Mouse (Mus musculus) lung, postnatal 36 days (tissue): Measurements from ENCODE around the gene Mfsd6.
"Not testable (repeated sequence)": the region's sequence is repeated elsewhere in the genome, so short reads cannot be mapped to it uniquely, and the experiment has no call there.

Experiments used
- DNase-seq: peaks from one replicate; pipeline ENCODE4 v3.0.0; 2022; ENCODE audit warnings: mixed read lengths

Mfsd6 gene

GRCm38 (mm10) chr1:52707030-52707429 is 20.2 kb downstream of the Mfsd6 start:
- DNase-seq: no peak

- DNase-seq: no peak
These were observed 24.3 kb downstream of the Mfsd6 start for GRCm38 (mm10) chr1:52702738-52703491.

DNA sequence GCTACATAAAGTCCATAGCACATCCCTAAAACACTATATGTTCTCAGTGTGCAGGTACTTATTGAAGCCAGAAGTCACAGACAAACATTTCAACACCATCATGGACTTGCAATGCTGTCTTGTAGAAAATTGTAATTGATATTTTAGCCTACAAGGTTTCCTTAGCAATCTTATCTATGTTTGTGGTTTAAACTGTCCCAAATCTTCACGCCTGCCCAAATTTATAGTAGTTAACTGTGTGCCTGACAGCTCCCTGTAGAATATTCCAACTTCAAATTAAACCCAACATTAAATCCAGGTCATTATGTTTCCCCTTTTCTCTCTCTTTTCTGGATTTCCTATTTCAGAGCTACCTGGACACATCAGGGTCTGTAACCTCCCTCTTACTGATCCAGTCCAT is 25.3 kb downstream of the Mfsd6 start:
- DNase-seq: no peak

GRCm38 (mm10) chr1:52694456-52694855 is 32.8 kb downstream of the Mfsd6 start:
- DNase-seq: not testable (repeated sequence)

GRCm38 (mm10) chr1:52687636-52688035 is 39.6 kb downstream of the Mfsd6 start:
- peak; percentile 20 for DNase-seq

GRCm38 (mm10) chr1:52683550-52683949 is 43.7 kb downstream of the Mfsd6 start:
- peak; percentile 50 for DNase-seq

DNA sequence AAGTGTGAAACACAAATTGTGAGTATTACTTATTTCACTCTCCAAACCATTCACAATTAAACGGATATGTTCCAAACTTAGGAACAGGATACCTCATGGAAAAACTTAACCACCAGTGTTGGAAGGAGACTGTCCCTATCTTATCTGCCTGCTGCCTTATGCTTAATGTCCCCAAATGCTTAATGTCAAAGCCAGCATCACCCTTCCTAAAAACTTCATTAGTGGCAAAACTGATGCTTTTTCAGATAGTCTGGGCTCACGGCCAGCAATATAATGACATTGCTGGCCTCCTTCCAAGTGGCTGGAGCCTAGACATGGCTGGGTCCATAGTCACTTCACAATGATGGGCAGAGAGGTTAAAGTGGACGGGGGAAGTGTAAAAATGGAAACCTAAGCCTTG is 50.6 kb downstream of the Mfsd6 start:
- DNase-seq: peak; percentile 69

- peak; percentile 53 for DNase-seq
These were observed 51.4 kb downstream of the Mfsd6 start for GRCm38 (mm10) chr1:52675561-52676551.

DNA sequence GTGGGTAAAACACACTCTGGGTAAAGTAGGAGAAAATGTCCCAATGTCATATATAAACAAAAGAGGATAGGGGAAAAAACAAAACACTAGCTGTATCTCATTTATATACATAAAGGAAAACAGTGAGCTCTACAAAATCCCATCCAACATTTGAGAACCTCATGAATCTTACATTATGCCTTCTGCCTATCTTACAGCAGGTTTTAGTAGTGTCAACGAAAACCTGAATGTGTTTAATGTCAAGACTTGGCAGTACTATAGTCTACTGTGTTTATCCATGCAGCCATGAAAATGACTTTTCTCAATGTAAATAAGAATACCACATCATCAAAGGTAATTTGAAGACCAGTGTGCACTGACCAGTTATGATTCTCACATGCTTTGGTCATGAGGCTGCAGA is 57.3 kb downstream of the Mfsd6 start:
- no peak for DNase-seq

DNA sequence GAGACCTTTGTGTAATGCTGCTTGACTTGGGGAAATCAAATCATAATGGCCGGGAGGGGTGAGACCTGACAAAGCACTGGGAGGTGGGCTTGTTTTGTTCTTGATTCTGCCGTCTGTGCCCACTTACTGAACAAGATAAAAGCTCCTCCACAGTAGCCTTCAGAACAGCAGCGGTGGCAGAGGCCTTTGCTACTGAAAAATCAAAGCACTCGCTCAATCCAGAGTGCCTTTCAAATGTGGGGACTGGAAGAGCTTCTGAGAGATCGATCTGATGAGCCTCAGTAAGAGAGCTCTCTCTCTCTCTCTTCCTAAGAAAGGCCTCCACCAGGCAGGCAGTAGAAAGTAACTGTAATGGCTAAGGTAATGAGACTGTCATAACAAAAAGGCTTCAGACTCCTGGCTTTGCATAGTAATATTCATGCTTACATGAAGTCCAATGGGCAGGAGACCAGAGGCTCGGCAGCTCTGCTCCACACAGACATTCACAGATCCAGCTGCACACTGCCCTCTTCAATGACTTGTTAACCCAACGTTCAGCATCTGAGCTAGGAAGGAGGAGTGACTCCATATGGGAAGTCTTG is 58.4 kb downstream of the Mfsd6 start:
- DNase-seq: no peak

GRCm38 (mm10) chr1:52663228-52663627 is 64.0 kb downstream of the Mfsd6 start:
- DNase-seq: no peak

GRCm38 (mm10) chr1:52660765-52661164 is 66.5 kb downstream of the Mfsd6 start:
- DNase-seq: peak; percentile 44

DNA sequence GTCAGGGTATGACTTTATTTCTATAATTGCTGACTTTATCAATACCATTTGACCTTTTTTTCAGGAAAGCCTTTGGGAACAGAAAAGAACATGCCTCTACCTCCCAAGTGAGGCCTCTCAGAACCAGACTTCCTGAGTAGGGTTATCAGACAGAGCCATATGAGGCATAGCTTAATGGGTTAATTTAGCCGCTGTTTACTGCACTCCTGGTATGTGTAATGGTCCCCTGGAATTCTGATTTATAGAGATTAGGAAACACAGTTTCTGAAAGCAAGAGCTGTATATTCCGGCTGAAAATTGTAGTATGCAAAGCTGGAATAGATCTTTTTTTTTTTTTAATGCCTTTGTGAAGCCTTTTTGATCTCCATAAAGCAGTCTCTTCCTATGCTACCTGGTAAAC is 67.0 kb downstream of the Mfsd6 start:
- DNase-seq: no peak

GRCm38 (mm10) chr1:52658160-52658559 is 69.1 kb downstream of the Mfsd6 start:
- DNase-seq: no peak

- no peak for DNase-seq
These were observed 72.1 kb downstream of the Mfsd6 start for GRCm38 (mm10) chr1:52655153-52655552.

DNA sequence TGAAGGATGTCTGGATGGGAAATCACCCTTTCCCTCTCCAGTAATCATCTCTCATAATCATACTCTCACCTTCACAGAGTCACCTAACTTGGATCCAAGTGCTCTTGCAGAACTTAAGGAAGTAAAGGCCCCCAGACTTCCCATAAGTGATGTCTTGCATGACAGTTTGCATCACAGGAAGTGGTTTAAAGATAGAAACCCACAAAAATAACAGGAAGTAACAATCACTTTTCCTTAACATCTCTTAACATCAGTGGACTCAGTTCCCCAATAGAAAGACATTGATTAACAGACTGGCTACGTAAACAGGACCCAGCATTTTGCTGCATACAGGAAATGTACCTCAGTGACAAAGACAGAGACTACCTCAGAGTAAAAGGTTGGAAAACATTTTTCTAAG is 73.9 kb downstream of the Mfsd6 start:
- peak; percentile 42 for DNase-seq

GRCm38 (mm10) chr1:52652601-52653253 is 74.5 kb downstream of the Mfsd6 start:
- DNase-seq: peak; percentile 47

- DNase-seq: no peak
These were observed 77.2 kb downstream of the Mfsd6 start for GRCm38 (mm10) chr1:52650066-52650465.

- DNase-seq: peak; percentile 91
These were observed 78.9 kb downstream of the Mfsd6 start for GRCm38 (mm10) chr1:52648153-52649027.

- DNase-seq: no peak
These were observed 86.5 kb downstream of the Mfsd6 start for GRCm38 (mm10) chr1:52640736-52641135.

DNA sequence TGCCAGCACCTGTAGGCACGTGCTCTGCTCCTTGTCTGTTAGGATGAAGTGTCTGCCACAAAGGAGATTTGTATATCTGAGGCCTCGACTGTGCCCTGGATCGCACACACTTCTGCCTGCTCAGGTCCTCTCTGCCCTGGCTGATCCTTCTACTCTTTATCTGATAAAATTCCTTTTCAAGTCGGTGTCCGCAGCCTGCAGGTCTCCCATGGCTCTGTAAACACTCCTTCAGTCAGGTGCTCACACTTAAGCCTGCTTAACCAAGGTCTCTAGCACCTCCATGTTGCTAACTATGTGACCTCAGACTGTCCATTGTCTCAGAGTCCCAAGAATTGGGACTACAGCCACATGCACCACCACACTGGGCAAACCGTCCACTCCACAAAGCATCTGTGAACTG is 87.0 kb downstream of the Mfsd6 start:
- DNase-seq: peak; percentile 23

- DNase-seq: no peak
These were observed 88.2 kb downstream of the Mfsd6 start for GRCm38 (mm10) chr1:52639090-52639489.
